Mouse (Mus musculus): ENCODE results near the gene Cnih3.
A peak's percentile ranks its signal among the peaks of the same experiment; 100 is the strongest.

Gene Cnih3

GRCm38 (mm10) chr1:181353200-181354097 lies 1.0 kb downstream of the Cnih3 start:
- DNase-seq (ENCODE audit: low spot score in 2 of 2), result no peak

- no peak for DNase-seq (ENCODE audit: low spot score in 2 of 2)
Measured at GRCm38 (mm10) chr1:181355683-181356082, 3.3 kb downstream of the Cnih3 start.

GRCm38 (mm10) chr1:181357870-181358269 lies 5.4 kb downstream of the Cnih3 start:
- DNase-seq (ENCODE audit: low spot score in 2 of 2), result no peak

- DNase-seq (ENCODE audit: low spot score in 2 of 2), result no peak
Measured at GRCm38 (mm10) chr1:181358526-181358925, 6.1 kb downstream of the Cnih3 start.

GRCm38 (mm10) chr1:181360732-181361131 lies 8.3 kb downstream of the Cnih3 start:
- DNase-seq (ENCODE audit: low spot score in 2 of 2), result no peak

- no peak for DNase-seq (ENCODE audit: low spot score in 2 of 2)
Measured at GRCm38 (mm10) chr1:181364025-181364424, 11.6 kb downstream of the Cnih3 start.

GRCm38 (mm10) chr1:181365376-181365775 lies 12.9 kb downstream of the Cnih3 start:
- DNase-seq (ENCODE audit: low spot score in 2 of 2), result no peak

- DNase-seq (ENCODE audit: low spot score in 2 of 2), result no peak
Measured at GRCm38 (mm10) chr1:181368789-181369570, 16.6 kb downstream of the Cnih3 start.

GRCm38 (mm10) chr1:181370370-181370769 lies 17.9 kb downstream of the Cnih3 start:
- DNase-seq (ENCODE audit: low spot score in 2 of 2), result no peak

- DNase-seq (ENCODE audit: low spot score in 2 of 2), result no peak
Measured at GRCm38 (mm10) chr1:181371226-181371625, 18.8 kb downstream of the Cnih3 start.

- DNase-seq (ENCODE audit: low spot score in 2 of 2), result no peak
Measured at GRCm38 (mm10) chr1:181372306-181372705, 19.9 kb downstream of the Cnih3 start.

GRCm38 (mm10) chr1:181374627-181375374 lies 22.4 kb downstream of the Cnih3 start:
- no peak for DNase-seq (ENCODE audit: low spot score in 2 of 2)

GRCm38 (mm10) chr1:181376431-181376830 lies 24.0 kb downstream of the Cnih3 start:
- DNase-seq (ENCODE audit: low spot score in 2 of 2), result no peak

- peak; percentile 45 to 70 for DNase-seq (ENCODE audit: low spot score in 2 of 2)
Measured at GRCm38 (mm10) chr1:181379664-181380063, 27.2 kb downstream of the Cnih3 start.

- DNase-seq (ENCODE audit: low spot score in 2 of 2), result no peak
Measured at GRCm38 (mm10) chr1:181381410-181382010, 29.1 kb downstream of the Cnih3 start.

GRCm38 (mm10) chr1:181389264-181389663 lies 36.8 kb downstream of the Cnih3 start:
- no peak for DNase-seq (ENCODE audit: low spot score in 2 of 2)

- DNase-seq (ENCODE audit: low spot score in 2 of 2), result no peak
Measured at GRCm38 (mm10) chr1:181392489-181392888, 40.1 kb downstream of the Cnih3 start.

GRCm38 (mm10) chr1:181393250-181394149 lies 41.1 kb downstream of the Cnih3 start:
- DNase-seq (ENCODE audit: low spot score in 2 of 2), result no peak

GRCm38 (mm10) chr1:181395234-181395828 lies 42.9 kb downstream of the Cnih3 start:
- no peak for DNase-seq (ENCODE audit: low spot score in 2 of 2)

GRCm38 (mm10) chr1:181399179-181399578 lies 46.8 kb downstream of the Cnih3 start:
- no peak for DNase-seq (ENCODE audit: low spot score in 2 of 2)

All from spleen, postnatal 10 days (tissue).